Mouse (Mus musculus) embryonic facial prominence, embryonic 10.5 days (tissue): ENCODE data around the gene Ifi44. TPM values are rescaled to one million over a fixed set of nuclear protein-coding genes. Genes with fewer than 3 reads are reported as not detected.

ENCODE experiments used
- DNase-seq: peaks from one replicate; pipeline ENCODE4 v3.0.0-alpha.2; 2017; ENCODE audit warnings: low spot score
- H3K27ac ChIP-seq: fragments of 300-500 bp; sonication (generic); replicated peaks from 2 replicates; pipeline ENCODE4 v1.5.1; 2016; ENCODE audit warnings: mild to moderate bottlenecking
- H3K27me3 ChIP-seq: fragments of 300-500 bp; sonication (generic); replicated peaks from 2 replicates; pipeline ENCODE4 v1.6.1; 2016; ENCODE audit warnings: low read depth, mild to moderate bottlenecking; ENCODE audit not compliant: poor library complexity, severe bottlenecking
- H3K36me3 ChIP-seq: fragments of 300-500 bp; sonication (generic); replicated peaks from 2 replicates; pipeline ENCODE4 v1.6.1; 2016; ENCODE audit warnings: mild to moderate bottlenecking, moderate library complexity
- H3K4me1 ChIP-seq: fragments of 300-500 bp; sonication (generic); 2 replicates; pipeline ENCODE4 v1.6.1; 2016
- H3K4me3 ChIP-seq: fragments of 300-500 bp; sonication (generic); 2 replicates; pipeline ENCODE4 v1.5.1; 2016; ENCODE audit warnings: mild to moderate bottlenecking, moderate library complexity
- H3K9me3 ChIP-seq: fragments of 300-500 bp; sonication (generic); 2 replicates; pipeline ENCODE4 v1.6.1; 2016; ENCODE audit warnings: mild to moderate bottlenecking
- WGBS: fragments of 180-500 bp; shearing (Covaris S2); methylation state at CpG from one replicate; pipeline ENCODE4 v1.1.7; 2016; 5-methylcytosine and 5-hydroxymethylcytosine counted together
- polyA plus RNA-seq: library from polyadenylated mRNA; unstranded; fragments of >200 nt; fragmentation: Nextera tagmentation; extraction: Ambion mirVana; gene quantifications from 2 replicates; pipeline ENCODE4 v1.2.1, GENCODE M21; 2016

The Ifi44 gene
- polyA plus RNA-seq, result not detected in 2 replicates

DNA sequence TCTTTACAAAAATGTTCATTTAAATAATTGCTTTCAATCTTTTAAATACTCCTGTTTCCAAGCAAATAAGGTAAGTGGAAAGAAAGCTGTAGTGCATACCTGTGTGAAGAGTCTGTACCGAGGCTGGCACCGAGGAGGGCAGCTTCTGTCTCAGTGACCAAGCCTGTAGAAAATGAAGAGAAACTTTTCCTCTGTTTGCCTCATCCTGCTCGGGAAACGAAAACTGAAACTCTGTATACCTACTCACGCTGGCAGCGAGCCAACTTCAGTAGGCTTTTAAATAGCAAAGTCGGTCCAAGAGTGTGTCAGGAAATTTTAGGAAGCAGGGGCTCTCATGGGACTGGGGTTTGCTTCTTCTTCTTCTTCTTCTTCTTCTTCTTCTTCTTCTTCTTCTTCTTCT lies at the start of gene Ifi44:
Ifi44 (minus strand) TSS at position 224 of the 400 bp plus-strand sequence.
- no peak for DNase-seq
- Histone ChIP-seq H3K4me3 (no peak within 1 kb of the TSS), H3K27me3 (no peaks in the 10 kb centered on the region), H3K9me3 (no peaks in the 10 kb centered on the region), H3K36me3 (no peaks in the 10 kb centered on the region), H3K4me1 (no peaks in the 10 kb centered on the region), H3K27ac (no peak within 1 kb of the TSS)
- 82% methylated on average over 7 of the region's 7 CpGs for WGBS

DNA sequence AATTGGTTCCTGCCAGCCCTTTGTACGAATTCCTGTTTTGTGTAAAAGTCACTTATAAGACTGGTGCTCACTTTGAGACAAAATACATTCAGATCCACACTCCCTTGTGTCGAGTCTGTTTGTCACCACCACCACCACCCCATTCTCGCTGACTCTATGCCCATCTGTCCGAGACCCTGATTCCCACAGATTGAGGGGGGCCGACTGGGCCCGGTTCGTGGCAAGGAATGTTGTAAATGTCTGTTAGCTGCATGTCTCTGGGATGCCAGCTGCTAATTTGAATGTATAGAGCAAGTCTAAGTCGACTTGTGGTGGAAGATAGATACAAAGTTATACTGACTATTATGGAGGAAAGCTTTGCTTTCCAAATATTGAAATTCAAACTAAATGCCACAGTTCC lies 38.9 kb upstream of the Ifi44 start:
- WGBS, result 86% methylated on average over 8 of the region's 8 CpGs
- no peak for DNase-seq
- H3K4me1 ChIP-seq, result no peaks in the 10 kb centered on the region
- H3K27me3 ChIP-seq, result no peaks in the 10 kb centered on the region
- no peaks in the 10 kb centered on the region for H3K36me3 ChIP-seq
- H3K9me3 ChIP-seq, result no peaks in the 10 kb centered on the region
- H3K27ac ChIP-seq, result no peak overlapping the region
- H3K4me3 ChIP-seq, result no peak overlapping the region

DNA sequence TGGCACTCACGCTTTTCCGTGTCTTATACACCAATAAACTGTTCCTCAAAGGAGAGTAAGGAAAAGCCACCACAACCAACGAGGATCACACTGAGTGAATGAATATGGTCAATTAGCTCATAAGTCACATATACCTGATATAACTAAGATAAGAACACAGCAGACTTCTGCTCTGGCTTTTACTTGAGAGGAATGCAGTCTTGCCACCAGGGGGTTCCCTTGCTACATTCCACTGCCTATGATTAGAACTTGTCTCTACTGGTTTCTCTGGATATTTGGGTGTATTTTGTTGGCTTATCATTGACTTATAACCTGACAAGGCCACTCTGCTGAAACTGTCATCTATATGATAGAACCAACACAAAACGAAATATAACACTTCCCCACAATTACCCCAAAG lies 25.3 kb upstream of the Ifi44 start:
- DNase-seq, result peak; percentile 36
- no peak overlapping the region for H3K27ac ChIP-seq
- H3K9me3 ChIP-seq, result no peaks in the 10 kb centered on the region
- 73% methylated on average over 4 of the region's 4 CpGs for WGBS
- H3K27me3 ChIP-seq, result no peaks in the 10 kb centered on the region
- no peaks in the 10 kb centered on the region for H3K36me3 ChIP-seq
- H3K4me1 ChIP-seq, result no peaks in the 10 kb centered on the region
- H3K4me3 ChIP-seq, result no peak overlapping the region

DNA sequence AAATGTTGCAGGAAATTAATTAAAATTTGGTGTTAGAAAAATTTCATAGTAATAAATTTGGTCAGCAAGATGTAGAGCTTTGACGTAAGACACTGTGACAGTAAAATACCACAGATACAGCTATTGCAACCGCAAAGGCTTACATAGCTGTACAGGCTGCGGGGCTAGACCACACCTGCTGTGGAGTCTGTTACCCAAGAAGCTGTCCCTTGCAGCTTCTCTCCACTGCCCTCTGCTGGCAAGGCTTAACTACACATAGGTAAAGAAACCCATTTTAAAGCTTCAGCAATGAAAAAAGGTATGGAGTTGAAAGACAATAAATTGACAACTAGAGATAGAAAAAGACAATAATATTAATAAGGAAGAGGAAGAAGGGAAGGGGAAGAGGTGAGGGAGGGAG lies 21.3 kb upstream of the Ifi44 start:
- Histone ChIP-seq H3K9me3 (no peaks in the 10 kb centered on the region), H3K4me3 (no peak overlapping the region), H3K27ac (no peak overlapping the region), H3K4me1 (no peaks in the 10 kb centered on the region), H3K36me3 (no peaks in the 10 kb centered on the region), H3K27me3 (no peaks in the 10 kb centered on the region)
- 67% methylated on average over 3 of the region's 3 CpGs for WGBS
- peak; percentile 50 for DNase-seq

DNA sequence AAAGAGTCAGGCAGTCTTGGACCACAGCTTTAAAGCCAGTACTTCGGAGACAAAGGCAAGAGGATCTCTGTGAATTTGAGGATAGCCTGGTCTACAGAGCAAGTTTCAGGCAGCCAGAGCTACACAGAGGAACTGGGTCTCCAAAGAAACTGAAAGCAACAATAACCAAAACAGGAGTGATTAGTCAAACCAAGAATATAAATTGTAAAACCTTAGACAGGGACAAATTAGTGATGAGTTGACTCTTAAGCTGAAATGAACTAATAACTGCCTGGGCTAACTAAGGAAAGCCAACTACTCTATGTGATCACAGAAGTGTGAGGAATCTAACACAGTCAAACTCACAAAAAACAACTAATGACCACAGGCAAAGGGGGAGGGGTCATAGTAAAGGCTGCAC lies 1.2 kb downstream of the Ifi44 start:
- no peak overlapping the region for H3K4me3 ChIP-seq
- H3K36me3 ChIP-seq, result no peaks in the 10 kb centered on the region
- 89% methylated on average over 1 of the region's 1 CpGs for WGBS
- no peaks in the 10 kb centered on the region for H3K4me1 ChIP-seq
- no peak overlapping the region for H3K27ac ChIP-seq
- no peak for DNase-seq
- no peaks in the 10 kb centered on the region for H3K27me3 ChIP-seq
- no peaks in the 10 kb centered on the region for H3K9me3 ChIP-seq

DNA sequence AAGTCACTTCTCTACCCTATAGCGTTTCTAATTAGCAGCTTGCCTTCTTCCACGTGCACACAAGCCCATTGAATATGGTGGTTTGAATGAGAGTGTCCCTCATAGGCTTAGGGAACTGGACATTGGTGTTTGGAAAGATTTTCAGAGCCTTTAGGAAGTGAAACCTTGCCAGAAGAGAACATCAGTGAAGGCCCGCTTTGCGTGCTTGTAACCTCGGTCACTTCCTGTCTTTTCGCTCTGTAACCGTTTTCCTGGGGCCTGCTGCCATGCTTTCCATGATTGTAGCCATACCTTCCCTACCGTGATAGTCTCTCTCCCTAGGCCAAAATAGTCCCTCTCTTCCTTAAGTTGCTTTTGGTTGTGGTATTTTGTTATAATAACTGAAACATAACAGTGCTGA lies 3.7 kb downstream of the Ifi44 start:
- Histone ChIP-seq H3K27ac (no peak overlapping the region), H3K4me1 (no peaks in the 10 kb centered on the region), H3K4me3 (no peak overlapping the region), H3K9me3 (no peaks in the 10 kb centered on the region), H3K36me3 (no peaks in the 10 kb centered on the region), H3K27me3 (no peaks in the 10 kb centered on the region)
- 88% methylated on average over 8 of the region's 8 CpGs for WGBS
- no peak for DNase-seq

DNA sequence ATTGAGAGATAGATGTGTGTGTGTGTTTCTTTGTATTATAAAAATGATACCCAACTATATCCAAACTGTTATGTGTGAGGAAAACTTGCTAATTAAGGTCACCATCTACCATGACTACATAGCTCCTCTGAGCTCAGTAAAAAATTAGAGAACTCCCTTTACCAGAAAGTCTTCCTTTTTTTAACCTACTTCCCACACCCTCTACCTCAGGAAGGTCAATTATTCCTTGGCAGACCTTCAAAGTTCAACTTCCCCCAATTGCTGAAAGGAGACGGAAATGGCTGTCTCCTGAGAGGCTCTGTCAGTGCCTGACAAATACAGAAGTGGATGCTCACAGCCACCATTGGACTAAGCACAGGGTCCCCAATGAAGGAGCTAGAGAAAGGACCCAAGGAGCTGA lies 7.5 kb downstream of the Ifi44 start:
- H3K4me1 ChIP-seq, result no peaks in the 10 kb centered on the region
- no peak overlapping the region for H3K27ac ChIP-seq
- H3K9me3 ChIP-seq, result no peaks in the 10 kb centered on the region
- H3K36me3 ChIP-seq, result no peaks in the 10 kb centered on the region
- H3K4me3 ChIP-seq, result no peak overlapping the region
- 88% methylated on average over 1 of the region's 1 CpGs for WGBS
- no peak for DNase-seq
- H3K27me3 ChIP-seq, result no peaks in the 10 kb centered on the region

DNA sequence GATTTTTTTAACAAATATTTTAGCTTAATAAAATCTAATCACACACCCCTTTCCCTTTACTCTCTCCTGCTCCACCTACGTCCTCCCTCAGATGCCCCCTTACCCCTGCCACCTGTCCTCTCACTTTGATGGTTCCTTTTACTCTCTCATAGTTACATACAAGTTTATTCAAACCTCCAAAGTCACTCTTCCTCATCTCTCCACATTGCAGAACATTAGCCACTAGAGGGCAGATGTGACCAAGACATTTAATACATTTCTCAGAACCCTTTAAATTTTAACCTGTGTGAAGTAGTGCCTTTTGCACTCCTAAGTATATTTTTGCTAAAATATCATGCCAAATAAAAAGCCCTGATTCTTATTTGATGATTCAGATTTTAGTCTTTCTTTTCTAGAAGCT lies 33.5 kb downstream of the Ifi44 start:
- no peak for DNase-seq
- Histone ChIP-seq H3K27me3 (no peaks in the 10 kb centered on the region), H3K4me3 (no peak overlapping the region), H3K4me1 (no peaks in the 10 kb centered on the region), H3K27ac (no peak overlapping the region), H3K36me3 (no peaks in the 10 kb centered on the region), H3K9me3 (no peaks in the 10 kb centered on the region)
- WGBS, result 38% methylated on average over 1 of the region's 1 CpGs

DNA sequence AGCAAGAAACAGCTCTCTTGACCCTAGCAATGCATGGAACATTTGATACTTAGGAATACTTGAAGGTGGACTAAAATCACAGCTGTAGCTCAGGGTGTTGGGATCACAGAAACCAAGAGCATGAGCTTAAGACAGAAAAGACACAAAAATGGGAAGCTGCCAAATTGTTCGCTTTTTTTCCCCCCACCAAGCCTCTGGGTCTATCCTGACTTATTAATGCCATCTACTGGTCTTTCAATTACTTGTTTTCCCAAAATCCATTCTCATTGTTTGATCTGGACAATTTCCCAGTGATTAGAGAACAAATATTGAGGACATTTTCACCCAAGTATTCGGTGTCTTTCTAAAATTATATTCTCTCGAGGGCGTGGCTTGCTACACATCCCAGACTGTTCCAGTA lies 42.4 kb downstream of the Ifi44 start:
- DNase-seq, result no peak
- WGBS, result 94% methylated on average over 4 of the region's 4 CpGs
- Histone ChIP-seq H3K4me1 (no peaks in the 10 kb centered on the region), H3K4me3 (no peak overlapping the region), H3K9me3 (no peaks in the 10 kb centered on the region), H3K27ac (no peak overlapping the region), H3K36me3 (no peaks in the 10 kb centered on the region), H3K27me3 (no peaks in the 10 kb centered on the region)

Other genes with a start within 250 kb of the Ifi44 start
- gene Ifi44l, start 12.9 kb upstream of the Ifi44 start, polyA plus RNA-seq, result not detected in 2 replicates
- 1.1 and 1.5 TPM in 2 replicates for gene Ptgfr, start 87.7 kb upstream of the Ifi44 start, polyA plus RNA-seq